Mouse (Mus musculus) midbrain, embryonic 11.5 days (tissue): Measurements from ENCODE around the gene 4930469K13Rik. TPM values are rescaled to one million over a fixed set of nuclear protein-coding genes. Genes with fewer than 3 reads are reported as not detected.

Experiments used
- ATAC-seq: fragments of 200-750 bp; cut with Nextera tagmentation; 2 replicates; pipeline ENCODE4 v1.8.0; 2017; ENCODE audit warnings: moderate TSS enrichment, moderate library complexity; ENCODE audit not compliant: low FRiP score
- DNase-seq: peaks from one replicate; pipeline ENCODE4 v3.0.0; 2015; ENCODE audit warnings: low spot score; ENCODE audit errors: missing footprints
- H3K27ac ChIP-seq: fragments of 300-500 bp; sonication (generic); 2 replicates; pipeline ENCODE4 v1.5.1; 2014; ENCODE audit warnings: low read depth, low read length
- H3K27me3 ChIP-seq: fragments of 300-500 bp; sonication (generic); 2 replicates; pipeline ENCODE4 v1.6.1; 2014; ENCODE audit warnings: mild to moderate bottlenecking, low read length, moderate library complexity, mixed read lengths; ENCODE audit not compliant: control insufficient read depth, insufficient read depth
- H3K36me3 ChIP-seq: fragments of 300-500 bp; sonication (generic); 2 replicates; pipeline ENCODE4 v1.6.1; 2014; ENCODE audit warnings: mild to moderate bottlenecking, low read length, moderate library complexity, mixed read lengths; ENCODE audit not compliant: control insufficient read depth, insufficient read depth
- H3K4me1 ChIP-seq: fragments of 300-500 bp; sonication (generic); 2 replicates; pipeline ENCODE4 v1.6.1; 2014; ENCODE audit warnings: low read length; ENCODE audit not compliant: control insufficient read depth, insufficient read depth
- H3K4me2 ChIP-seq: fragments of 300-500 bp; sonication (generic); 2 replicates; pipeline ENCODE4 v1.6.1; 2014; ENCODE audit warnings: mild to moderate bottlenecking, moderate library complexity
- H3K4me3 ChIP-seq: fragments of 300-500 bp; sonication (generic); 2 replicates; pipeline ENCODE4 v1.5.1; 2014; ENCODE audit warnings: low read depth, low read length
- H3K9ac ChIP-seq: fragments of 300-500 bp; sonication (generic); 2 replicates; pipeline ENCODE4 v1.6.1; 2014; ENCODE audit warnings: low read length
- H3K9me3 ChIP-seq: fragments of 300-500 bp; sonication (generic); 2 replicates; pipeline ENCODE4 v1.6.1; 2016; ENCODE audit warnings: low read length; ENCODE audit not compliant: control insufficient read depth
- WGBS: fragments of 180-500 bp; shearing (Covaris S2); extraction: QIAGEN DNeasy Blood & Tissue Kit; methylation state at CpG from one replicate; pipeline ENCODE4 v1.1.7; 2014; 5-methylcytosine and 5-hydroxymethylcytosine counted together
- polyA plus RNA-seq: library from polyadenylated mRNA; unstranded; fragments of >200 nt; fragmentation: Nextera tagmentation; extraction: Ambion mirVana; gene quantifications from 2 replicates; pipeline ENCODE4 v1.2.1, GENCODE M21; 2014

The 4930469K13Rik gene
- polyA plus RNA-seq, 1 experiment from 2014 or later = not detected

DNA sequence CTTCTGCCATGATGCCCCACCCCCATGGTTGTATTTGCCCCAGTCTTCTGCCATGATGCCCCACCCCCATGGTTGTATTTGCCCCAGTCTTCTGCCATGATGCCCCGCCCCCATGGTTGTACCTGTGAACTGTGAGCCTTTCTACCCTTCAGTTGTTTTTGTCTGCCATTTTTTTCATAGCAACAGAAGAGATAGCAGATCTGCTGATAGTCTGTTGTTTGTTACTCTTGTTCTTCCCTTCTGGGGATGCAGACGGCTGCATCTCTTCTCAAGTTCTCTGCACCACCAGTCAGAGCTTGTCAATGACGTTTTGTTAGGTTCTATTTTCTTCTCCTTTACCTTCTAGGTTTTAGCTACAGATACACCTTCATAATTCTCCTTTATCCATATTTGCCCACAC is 19.2 kb upstream of the 4930469K13Rik start:
- Histone ChIP-seq H3K4me3 (no peak overlapping the region), H3K4me2 (no peak overlapping the region), H3K9ac (no peak overlapping the region), H3K36me3 (no peaks in the 10 kb centered on the region), H3K9me3 (no peaks in the 10 kb centered on the region), H3K27me3 (no peaks in the 10 kb centered on the region), H3K27ac (no peak overlapping the region), H3K4me1 (no peaks in the 10 kb centered on the region; the same call in 1 of the 2 replicates)
- ATAC-seq (no peak), DNase-seq (no peak)
- 82% methylated on average over 3 of the region's 3 CpGs for WGBS

DNA sequence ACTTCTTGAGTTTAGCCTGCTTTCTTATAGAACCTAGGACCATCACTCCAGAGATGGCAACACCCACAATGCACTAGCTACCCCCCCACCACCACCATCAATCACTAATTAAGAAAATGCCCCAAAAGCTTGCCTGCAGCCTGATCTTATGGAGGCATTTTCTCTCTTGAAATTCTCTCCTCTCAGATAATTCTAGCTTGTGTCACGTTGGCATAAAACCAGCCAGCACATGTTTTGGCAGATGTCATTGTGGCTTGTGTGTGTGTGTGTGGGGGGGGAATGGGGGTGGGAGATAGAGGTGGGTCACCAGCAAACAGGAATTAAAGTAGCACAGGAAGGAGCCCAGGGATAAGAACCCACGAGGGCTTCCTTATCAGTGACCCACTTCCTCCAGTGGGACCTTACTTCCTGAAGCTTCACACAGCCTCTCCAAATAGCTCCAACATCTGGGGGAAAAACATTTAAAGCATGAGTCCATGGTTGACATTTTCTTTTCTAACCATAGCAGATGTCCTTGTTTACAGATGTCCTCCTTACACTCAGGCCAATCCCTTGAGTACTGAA is 18.3 kb upstream of the 4930469K13Rik start:
- Histone ChIP-seq H3K9me3 (no peaks in the 10 kb centered on the region), H3K4me3 (no peak overlapping the region), H3K27ac (no peak overlapping the region), H3K36me3 (no peaks in the 10 kb centered on the region), H3K9ac (no peak overlapping the region), H3K27me3 (no peaks in the 10 kb centered on the region), H3K4me1 (no peaks in the 10 kb centered on the region; the same call in 1 of the 2 replicates), H3K4me2 (no peak overlapping the region)
- 68% methylated on average over 2 of the region's 2 CpGs for WGBS
- ATAC-seq (no peak), DNase-seq (no peak)

DNA sequence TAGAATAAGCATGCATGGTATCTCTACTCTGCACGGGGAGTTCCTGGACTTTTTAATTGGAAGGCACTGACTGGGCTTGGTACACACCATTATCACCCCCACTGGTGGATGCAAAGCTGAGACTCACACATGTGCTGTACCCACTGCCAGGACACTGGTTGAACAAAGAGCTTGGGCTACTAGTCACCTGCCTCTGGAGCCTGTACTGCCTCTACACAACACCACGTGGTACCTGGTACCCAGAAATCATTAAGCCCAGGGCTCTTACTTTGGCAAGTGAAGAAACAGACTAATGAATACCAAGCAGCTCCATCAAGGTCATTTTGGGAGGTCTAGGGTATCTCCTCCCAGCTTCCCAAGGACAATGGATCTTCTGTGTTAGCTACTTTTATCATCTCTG is 15.4 kb upstream of the 4930469K13Rik start:
- Histone ChIP-seq H3K9me3 (no peaks in the 10 kb centered on the region), H3K4me3 (no peak overlapping the region), H3K36me3 (no peaks in the 10 kb centered on the region), H3K4me2 (no peak overlapping the region), H3K27me3 (no peaks in the 10 kb centered on the region), H3K4me1 (no peaks in the 10 kb centered on the region; the same call in 1 of the 2 replicates), H3K9ac (no peak overlapping the region), H3K27ac (no peak overlapping the region)
- ATAC-seq = no peak
- 68% methylated on average over 2 of the region's 2 CpGs for whole genome bisulfite sequencing
- no peak for DNase-seq

DNA sequence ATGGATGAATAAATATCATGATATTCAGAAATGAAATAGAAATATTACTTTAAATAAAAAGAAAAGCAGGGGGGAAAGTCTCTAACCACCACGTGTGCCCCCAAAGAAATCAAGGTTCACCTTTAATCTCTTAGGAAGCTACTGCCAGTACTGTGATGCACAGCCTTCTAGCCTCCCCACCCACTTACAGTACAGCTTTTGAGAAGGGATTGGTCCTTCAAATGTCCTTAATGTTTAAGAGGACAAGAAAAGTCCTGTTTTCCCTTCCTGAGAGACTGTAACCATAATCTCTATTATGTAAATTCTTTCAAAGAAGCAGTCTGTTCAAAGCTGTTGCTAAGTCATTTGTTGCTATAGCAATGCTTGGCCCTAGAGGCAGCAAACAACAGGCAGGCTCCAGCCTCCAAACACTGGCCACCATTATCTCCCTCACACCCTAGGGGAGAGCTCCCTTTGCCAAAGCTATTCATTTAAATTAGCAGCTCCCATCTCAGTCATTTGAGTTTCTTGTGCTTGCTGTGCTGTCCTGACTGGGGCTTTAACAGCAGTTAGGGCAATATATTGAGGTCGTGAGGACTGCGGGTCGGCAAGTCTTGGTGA is 14.5 kb upstream of the 4930469K13Rik start:
- H3K9me3 ChIP-seq = no peaks in the 10 kb centered on the region
- no peaks in the 10 kb centered on the region for H3K27me3 ChIP-seq
- peak; percentile 86 for ATAC-seq
- no peaks in the 10 kb centered on the region for H3K36me3 ChIP-seq
- 48% methylated on average over 4 of the region's 4 CpGs for WGBS
- no peak overlapping the region for H3K4me2 ChIP-seq
- DNase-seq = no peak
- no peaks in the 10 kb centered on the region; the same call in 1 of the 2 replicates for H3K4me1 ChIP-seq
- H3K4me3 ChIP-seq = no peak overlapping the region
- no peak overlapping the region for H3K27ac ChIP-seq
- no peak overlapping the region for H3K9ac ChIP-seq

DNA sequence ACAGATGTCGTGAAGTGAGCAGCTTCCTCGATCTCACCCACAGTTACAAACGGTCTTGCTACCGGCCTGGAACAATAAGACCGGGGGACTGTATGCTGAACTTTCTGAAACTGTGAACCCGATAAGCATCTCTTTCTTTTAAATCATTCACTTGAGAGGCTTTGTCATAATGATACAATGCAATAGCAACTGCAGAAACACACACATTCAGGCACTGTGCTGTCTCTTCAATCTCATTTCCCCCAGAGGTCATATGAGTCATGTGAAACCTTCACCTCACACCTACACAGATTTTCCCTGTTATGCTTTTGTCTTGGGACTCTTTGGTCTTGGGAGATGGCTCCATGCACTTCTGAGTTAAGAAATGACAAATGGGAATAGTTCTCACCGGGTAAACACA is 13.6 kb upstream of the 4930469K13Rik start:
- no peak overlapping the region for H3K27ac ChIP-seq

DNA sequence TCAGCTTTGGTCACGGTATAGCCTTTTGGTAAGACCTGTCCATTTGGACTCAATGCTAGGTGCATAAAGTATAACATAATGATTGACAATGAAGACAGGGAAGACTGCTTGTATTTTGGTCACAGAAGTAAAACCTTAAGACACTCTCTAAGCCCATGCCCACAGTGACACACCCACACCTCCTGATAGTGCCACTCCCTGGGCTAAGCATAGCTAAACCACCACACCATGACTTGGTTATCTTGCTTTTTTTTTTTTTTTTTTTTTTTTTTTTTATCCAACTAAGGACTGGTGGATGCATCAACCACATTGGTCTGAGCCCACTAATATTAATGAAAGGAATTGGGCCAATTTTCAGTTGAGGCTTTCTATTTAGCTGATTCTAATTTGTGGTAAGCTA is 10.9 kb upstream of the 4930469K13Rik start:
- DNase-seq (no peak), ATAC-seq (no peak)
- Histone ChIP-seq H3K4me3 (no peak overlapping the region), H3K27ac (no peak overlapping the region), H3K9ac (no peak overlapping the region), H3K9me3 (no peaks in the 10 kb centered on the region), H3K4me1 (no peaks in the 10 kb centered on the region; the same call in 1 of the 2 replicates), H3K27me3 (no peaks in the 10 kb centered on the region), H3K36me3 (no peaks in the 10 kb centered on the region), H3K4me2 (no peak overlapping the region)
- WGBS = 88% methylated on average over 1 of the region's 1 CpGs

More for the DNA sequence above, 13.6 kb upstream of the 4930469K13Rik start:
- ATAC-seq = no peak
- DNase-seq = no peak
- Histone ChIP-seq H3K4me2 (no peak overlapping the region), H3K4me3 (no peak overlapping the region), H3K9me3 (no peaks in the 10 kb centered on the region), H3K4me1 (no peaks in the 10 kb centered on the region; the same call in 1 of the 2 replicates), H3K36me3 (no peaks in the 10 kb centered on the region), H3K9ac (no peak overlapping the region), H3K27me3 (no peaks in the 10 kb centered on the region)
- WGBS = 74% methylated on average over 7 of the region's 7 CpGs

DNA sequence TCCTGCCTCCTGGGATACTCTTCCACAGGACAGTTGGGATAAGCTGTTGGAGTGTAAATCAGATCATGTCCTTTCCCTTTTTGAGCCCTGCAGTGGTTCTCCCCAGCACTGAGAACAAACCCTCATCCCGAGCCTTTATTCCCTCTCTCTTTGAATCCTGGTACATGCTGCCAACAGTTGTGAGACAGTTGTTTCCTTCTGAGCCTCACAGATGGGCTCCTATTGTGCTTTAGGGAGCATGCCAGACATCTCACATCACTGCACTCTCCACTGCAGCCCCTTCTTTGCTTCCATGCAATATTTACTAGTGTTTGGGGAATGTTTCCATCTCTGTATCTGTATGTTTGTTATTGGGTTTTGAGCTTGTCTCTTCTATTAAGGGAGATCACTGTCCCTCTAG is 6.6 kb upstream of the 4930469K13Rik start:
- Histone ChIP-seq H3K4me2 (no peak overlapping the region), H3K36me3 (no peaks in the 10 kb centered on the region), H3K9ac (no peak overlapping the region), H3K4me3 (no peak overlapping the region), H3K9me3 (no peaks in the 10 kb centered on the region), H3K27ac (no peak overlapping the region), H3K4me1 (no peaks in the 10 kb centered on the region), H3K27me3 (no peaks in the 10 kb centered on the region)
- WGBS = 33% methylated on average over 1 of the region's 1 CpGs
- DNase-seq (no peak), ATAC-seq (no peak)

DNA sequence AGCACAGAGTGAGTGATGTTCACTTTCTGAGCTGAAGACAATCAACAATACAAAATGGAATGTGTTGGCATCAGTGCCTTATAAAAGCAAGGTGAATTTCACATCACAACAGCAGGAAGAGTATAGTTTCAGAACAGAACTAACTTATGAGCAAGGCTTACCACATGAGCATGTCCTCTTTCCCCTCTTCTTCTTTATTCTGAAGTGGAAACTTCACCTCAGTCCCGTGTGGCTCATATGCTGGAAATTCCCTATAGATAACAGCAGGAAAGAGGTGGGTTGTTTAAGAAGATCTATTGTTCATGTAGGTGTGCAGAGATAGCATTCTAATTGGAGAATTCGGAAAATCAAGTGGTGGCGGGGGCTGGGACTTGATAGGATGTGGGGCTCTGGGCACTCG is 3.5 kb upstream of the 4930469K13Rik start:
- Histone ChIP-seq H3K36me3 (no peaks in the 10 kb centered on the region), H3K4me3 (no peak overlapping the region), H3K27me3 (no peaks in the 10 kb centered on the region), H3K27ac (no peak overlapping the region), H3K4me1 (no peaks in the 10 kb centered on the region), H3K4me2 (no peak overlapping the region), H3K9ac (no peak overlapping the region), H3K9me3 (no peaks in the 10 kb centered on the region)
- DNase-seq = no peak
- no peak for ATAC-seq
- 93% methylated on average over 4 of the region's 4 CpGs for WGBS

DNA sequence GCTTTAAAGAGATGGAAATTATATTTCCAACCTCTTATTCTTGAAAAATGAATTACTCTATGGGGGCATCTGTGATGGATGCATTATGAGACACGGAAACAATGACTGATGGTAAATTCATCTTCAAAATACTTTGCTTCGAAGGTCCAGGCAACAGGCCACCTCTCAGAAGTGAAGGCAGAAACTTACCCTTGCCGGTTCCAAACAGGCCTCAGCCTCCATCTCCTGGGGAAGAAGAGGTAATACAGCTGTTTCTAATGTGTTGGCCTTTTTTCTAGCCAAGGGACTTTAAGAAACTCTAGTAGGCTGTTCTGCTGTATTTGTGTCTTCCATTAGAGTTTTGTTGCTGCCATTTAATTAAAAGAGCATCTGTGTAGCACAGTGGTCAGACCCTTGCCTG is 11.3 kb downstream of the 4930469K13Rik start:
- WGBS = 68% methylated on average over 3 of the region's 3 CpGs
- no peak overlapping the region for H3K27ac ChIP-seq
- no peak overlapping the region for H3K4me2 ChIP-seq
- no peaks in the 10 kb centered on the region for H3K36me3 ChIP-seq
- ATAC-seq (no peak), DNase-seq (no peak)
- H3K9me3 ChIP-seq = no peaks in the 10 kb centered on the region
- no peaks in the 10 kb centered on the region for H3K4me1 ChIP-seq
- no peak overlapping the region for H3K4me3 ChIP-seq
- no peak overlapping the region for H3K9ac ChIP-seq
- H3K27me3 ChIP-seq = no peaks in the 10 kb centered on the region
